Mouse (Mus musculus): ENCODE measurements at regions not wholly inside any gene's neighbourhood (a gene's known extent, or its start where the extent isn't known, plus 50 kb on each side); places are given as distances from the start of the nearest gene placed in this dataset.

DNA sequence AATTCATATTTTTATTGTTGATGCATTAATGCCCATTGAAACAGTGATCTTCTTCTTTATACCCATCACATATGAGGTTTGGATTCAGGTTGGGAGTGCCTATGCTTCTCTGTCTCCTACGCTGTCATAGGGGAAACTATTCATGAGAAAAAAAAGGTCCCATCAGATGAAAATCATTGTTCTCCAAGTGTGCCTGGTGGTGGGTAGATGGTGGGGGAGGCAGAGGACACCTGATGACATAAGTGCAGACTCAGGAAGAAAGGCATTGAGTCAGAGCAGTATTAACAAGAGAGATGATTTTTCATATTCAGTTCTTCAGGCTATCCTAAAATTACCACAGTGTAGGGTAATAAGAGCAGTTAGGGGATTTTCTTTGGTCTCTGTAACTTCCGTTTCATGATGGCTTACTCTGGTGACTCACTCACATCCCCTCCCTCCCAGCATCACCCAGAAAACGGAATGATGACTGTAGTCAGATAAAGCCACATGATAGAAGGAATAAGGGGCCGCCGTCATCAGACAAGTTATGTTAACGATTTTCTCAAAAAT lies 190.3 kb upstream of the Smarca2 start:
- TF ChIP-seq POLR2A (IDR thresholded peaks at IDR 0.05; ENCODE audit: control insufficient read depth, extremely low read depth, insufficient read depth, low read length, poor library complexity) (no peak), CTCF (IDR thresholded peaks at IDR 0.05; ENCODE audit: borderline replicate concordance, control insufficient read depth, extremely low read depth, insufficient read depth, low read length, poor library complexity) (no peak)

All from thymus, adult 2 months (tissue).